Mouse (Mus musculus) midbrain, postnatal 0 days (tissue): ENCODE measurements at regions not wholly inside any gene's neighbourhood (a gene's known extent, or its start where the extent isn't known, plus 50 kb on each side); places are given as distances from the start of the nearest gene placed in this dataset.
A peak's percentile ranks its signal among the peaks of the same experiment; 100 is the strongest.

Experiments
- ATAC-seq: fragments of 200-750 bp; cut with Nextera tagmentation; 2 replicates; pipeline ENCODE4 v1.8.0; 2017; ENCODE audit warnings: moderate number of reproducible peaks, mild to moderate bottlenecking, moderate TSS enrichment, moderate library complexity; ENCODE audit not compliant: low FRiP score
- DNase-seq: peaks from one replicate; pipeline ENCODE4 v3.0.0-alpha.2; 2015; ENCODE audit warnings: low spot score
- H3K27ac ChIP-seq: fragments of 300-500 bp; sonication (generic); 2 replicates; pipeline ENCODE4 v1.5.1; 2014; ENCODE audit warnings: low read depth, mild to moderate bottlenecking, low read length, mixed read lengths
- H3K27me3 ChIP-seq: fragments of 300-500 bp; sonication (generic); 2 replicates; pipeline ENCODE4 v1.6.1; 2014; ENCODE audit warnings: low read length, control low read depth, mixed read lengths; ENCODE audit not compliant: insufficient read depth
- H3K36me3 ChIP-seq: fragments of 300-500 bp; sonication (generic); 2 replicates; pipeline ENCODE4 v1.6.1; 2014; ENCODE audit warnings: low read length, control low read depth, mixed read lengths; ENCODE audit not compliant: insufficient read depth
- H3K4me1 ChIP-seq: fragments of 300-500 bp; sonication (generic); 2 replicates; pipeline ENCODE4 v1.6.1; 2014; ENCODE audit warnings: mild to moderate bottlenecking, control low read depth, antibody characterized with exemption, low read length, mixed read lengths; ENCODE audit not compliant: insufficient read depth
- H3K4me2 ChIP-seq: fragments of 300-500 bp; sonication (generic); 2 replicates; pipeline ENCODE4 v1.6.1; 2014; ENCODE audit warnings: low read depth, mild to moderate bottlenecking, low read length, mixed read lengths; ENCODE audit not compliant: poor library complexity, severe bottlenecking
- H3K4me3 ChIP-seq: fragments of 300-500 bp; sonication (generic); 2 replicates; pipeline ENCODE4 v1.5.1; 2014; ENCODE audit warnings: low read depth, mild to moderate bottlenecking, low read length, moderate library complexity
- H3K9ac ChIP-seq: fragments of 300-500 bp; sonication (generic); replicated peaks from 2 replicates; pipeline ENCODE4 v1.6.1; 2014; ENCODE audit warnings: mild to moderate bottlenecking, low read length, moderate library complexity, mixed read lengths; ENCODE audit not compliant: poor library complexity, severe bottlenecking
- H3K9me3 ChIP-seq: fragments of 300-500 bp; sonication (generic); 2 replicates; pipeline ENCODE4 v1.6.1; 2016; ENCODE audit warnings: low read length, control low read depth
- CTCF ChIP-seq: IDR thresholded peaks from 2 replicates; pipeline ENCODE4 v1.5.1; 2016; ENCODE audit warnings: antibody characterized with exemption, mild to moderate bottlenecking
- WGBS: fragments of 180-500 bp; shearing (Covaris S2); extraction: QIAGEN DNeasy Blood & Tissue Kit; methylation state at CpG from one replicate; pipeline ENCODE4 v1.1.7; 2014; 5-methylcytosine and 5-hydroxymethylcytosine counted together

GRCm38 (mm10) chr13:99100430-99101409, 83.9 kb upstream of the Zfp366 start:
- Histone ChIP-seq H3K9me3 (no peaks in the 10 kb centered on the region), H3K4me3 (no peak overlapping the region), H3K27ac (peak overlapping the region; percentile 72), H3K4me2 (peak overlapping the region; percentile 34), H3K36me3 (no peaks in the 10 kb centered on the region), H3K9ac (no peak overlapping the region), H3K27me3 (no peaks in the 10 kb centered on the region), H3K4me1 (no peaks in the 10 kb centered on the region)
- TF ChIP-seq CTCF = no peak
- ATAC-seq = peak; percentile 85
- peak; percentile 88 for DNase-seq
- 30% methylated on average over 25 of the region's 25 CpGs for WGBS

GRCm38 (mm10) chr13:99099794-99100429, 84.7 kb upstream of the Zfp366 start:
- H3K9ac ChIP-seq = no peak overlapping the region
- no peak overlapping the region for H3K4me3 ChIP-seq
- TF ChIP-seq CTCF = no peak
- H3K9me3 ChIP-seq = no peaks in the 10 kb centered on the region
- H3K36me3 ChIP-seq = no peaks in the 10 kb centered on the region
- DNase-seq (peak; percentile 62), ATAC-seq (peak; percentile 58)
- no peaks in the 10 kb centered on the region for H3K4me1 ChIP-seq
- 26% methylated on average over 6 of the region's 6 CpGs for WGBS
- H3K4me2 ChIP-seq = peak overlapping the region; percentile 34; the same call in 1 of the 2 replicates
- H3K27ac ChIP-seq = peak overlapping the region; percentile 72
- H3K27me3 ChIP-seq = no peaks in the 10 kb centered on the region

DNA sequence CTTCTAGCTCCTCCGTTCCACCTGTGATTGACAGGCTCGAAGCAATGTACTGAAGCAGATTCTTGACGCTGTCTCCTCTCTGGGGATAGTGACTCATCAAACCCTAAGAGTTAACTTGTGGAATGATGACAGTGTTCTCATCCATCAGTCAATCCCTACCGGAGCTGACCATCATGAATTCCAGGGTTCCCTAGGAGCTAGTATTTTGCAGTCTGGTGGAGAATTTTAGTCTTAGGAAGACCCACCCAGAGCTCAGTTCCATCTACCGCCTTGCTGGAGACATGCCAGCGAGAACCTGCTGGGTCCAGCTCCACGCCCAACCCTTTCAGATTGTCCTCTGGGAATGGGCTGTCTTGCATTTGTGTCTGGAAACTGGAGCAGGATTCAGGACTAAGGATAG, 85.4 kb upstream of the Zfp366 start:
- Histone ChIP-seq H3K9me3 (no peaks in the 10 kb centered on the region), H3K4me2 (no peak overlapping the region), H3K4me3 (no peak overlapping the region), H3K27ac (peak overlapping the region; percentile 32; the same call in 1 of the 2 replicates), H3K36me3 (no peaks in the 10 kb centered on the region), H3K4me1 (no peaks in the 10 kb centered on the region), H3K9ac (no peak overlapping the region), H3K27me3 (no peaks in the 10 kb centered on the region)
- 86% methylated on average over 7 of the region's 7 CpGs for WGBS
- ATAC-seq (no peak), DNase-seq (no peak)
- TF ChIP-seq CTCF = no peak

DNA sequence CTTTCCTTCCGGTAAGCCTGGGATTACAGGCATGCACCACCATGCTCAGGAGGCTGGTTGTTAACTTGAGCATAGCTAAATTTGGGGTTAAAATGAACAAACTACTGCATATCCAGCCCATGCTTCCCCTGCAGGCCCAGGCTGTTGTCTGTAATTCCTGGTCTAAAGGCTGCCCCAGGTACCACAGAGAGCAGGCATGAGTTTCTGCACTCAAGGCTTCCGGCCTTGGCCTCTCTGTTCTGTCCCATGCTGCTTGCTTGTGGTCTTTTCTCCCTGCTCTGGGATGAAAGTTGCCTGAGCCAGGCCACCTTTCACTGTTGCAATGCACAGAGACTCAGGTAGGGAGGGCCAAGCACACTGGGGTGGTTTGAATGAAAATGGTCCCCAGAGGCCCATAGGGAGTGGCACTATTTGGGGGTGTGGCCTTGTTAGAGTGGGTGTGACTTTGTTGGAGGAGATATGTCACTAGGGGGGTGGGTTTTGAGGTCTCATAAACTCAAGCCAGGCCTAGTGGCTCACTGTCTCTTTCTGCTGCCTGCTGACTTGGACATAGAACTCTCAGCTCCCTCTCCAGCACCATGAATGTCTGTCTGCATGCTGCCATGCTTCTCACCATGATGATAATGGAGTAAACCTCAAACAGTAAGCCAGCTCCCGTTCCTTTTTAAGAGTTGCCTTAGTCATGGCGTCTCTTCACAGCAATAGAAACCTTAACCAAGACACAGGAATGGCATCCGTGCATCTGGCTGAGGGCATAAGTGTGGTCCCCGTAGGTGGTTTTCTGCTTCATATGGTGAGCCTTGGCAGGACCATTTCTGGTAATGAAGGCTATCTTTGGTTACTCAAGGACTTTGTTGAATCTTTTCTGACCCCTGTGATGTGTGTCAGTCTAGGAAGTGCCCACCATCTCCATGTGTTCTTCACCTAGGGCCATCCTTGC, 86.7 kb upstream of the Zfp366 start:
- no peak overlapping the region for H3K9ac ChIP-seq
- no peaks in the 10 kb centered on the region for H3K9me3 ChIP-seq
- WGBS = 96% methylated on average over 6 of the region's 6 CpGs
- ATAC-seq = no peak
- H3K27me3 ChIP-seq = no peaks in the 10 kb centered on the region
- no peaks in the 10 kb centered on the region for H3K4me1 ChIP-seq
- no peak for TF ChIP-seq CTCF
- no peaks in the 10 kb centered on the region for H3K36me3 ChIP-seq
- DNase-seq = no peak
- H3K27ac ChIP-seq = no peak overlapping the region
- H3K4me2 ChIP-seq = no peak overlapping the region
- H3K4me3 ChIP-seq = no peak overlapping the region

- Histone ChIP-seq H3K9ac (no peak overlapping the region), H3K9me3 (no peaks in the 10 kb centered on the region), H3K27ac (no peak overlapping the region), H3K36me3 (no peaks in the 10 kb centered on the region), H3K27me3 (no peaks in the 10 kb centered on the region), H3K4me3 (no peak overlapping the region), H3K4me2 (no peak overlapping the region), H3K4me1 (no peaks in the 10 kb centered on the region)
- 75% methylated on average over 6 of the region's 6 CpGs for WGBS
- no peak for TF ChIP-seq CTCF
- no peak for ATAC-seq
- no peak for DNase-seq
These were observed 87.8 kb upstream of the Zfp366 start for GRCm38 (mm10) chr13:99096837-99097236.
